ENCODE assay signal across 8 mouse cellular contexts in genomic region chr2:4917326-4918021, GRCm38 (mm10). TPM values are rescaled to one million over a fixed set of nuclear protein-coding genes. Genes with fewer than 3 reads are reported as not detected.
DNase-seq lines count a peak whose midpoint lies in the region; ATAC-seq and TF ChIP-seq lines count a peak whose summit lies in the region.

No protein-coding gene starts in this region.

- H3K27ac ChIP-seq in hindbrain, embryonic 13.5 days, result no peak overlapping the region

- H3K27me3 ChIP-seq in Patski, result no peaks in the 10 kb centered on the region
- no peaks in the 10 kb centered on the region for H3K27me3 ChIP-seq in hindbrain, embryonic 13.5 days

- peak overlapping the region; percentile 40 for H3K4me2 ChIP-seq in hindbrain, embryonic 13.5 days

- no peak overlapping the region for H3K9ac ChIP-seq in hindbrain, embryonic 13.5 days

- DNase-seq in Patski (ENCODE audit: low read depth, low spot score), result peak; percentile 12
- DNase-seq in cerebellum, adult 9-10 months, result peak; percentile 81
- peak; percentile 47 to 67 for DNase-seq in layer of hippocampus, postnatal 25 days (ENCODE audit: extremely low spot score in 1 of 2, low spot score in 1 of 2)
- peak; percentile 80 for DNase-seq in lung, postnatal 36 days
- DNase-seq in retina, postnatal 1 day, result peak; percentile 80
- peak; percentile 65 for DNase-seq in thymus, postnatal 4 days

- ATAC-seq in Patski, result no peak
- 0 out of 2 replicates have a peak, but pooled peaks have one; percentile 21 for ATAC-seq in frontal cortex, adult (ENCODE audit: low TSS enrichment)
- no peak for ATAC-seq in hindbrain, embryonic 13.5 days (ENCODE audit: low FRiP score)

- H3K4me3 ChIP-seq in hindbrain, embryonic 13.5 days, result no peak overlapping the region

- CTCF ChIA-PET in Patski (lab: Charles Lee), result interaction anchor here (0.6 to 2.3 kb wide), 8 partner anchors 11 to 332 kb away, joined by 3 to 7 read pairs (median 4); no protein-coding TSS in a partner anchor

- no peaks in the 10 kb centered on the region for H3K9me3 ChIP-seq in hindbrain, embryonic 13.5 days

- in situ Hi-C loops in Patski (cut with MboI; ENCODE audit: low pct_unique_long_range_greater_than_20kb), result loop anchor here (10.0 to 25.0 kb wide), 3 partner anchors 87 to 895 kb away; no protein-coding TSS in a partner anchor

- POLR2A ChIA-PET in Patski (lab: Charles Lee), result interaction anchor here (1.1 kb wide), 1 partner anchor 10 kb away, joined by 4 read pairs; no protein-coding TSS in a partner anchor

- 19% methylated on average over 8 of the region's 8 CpGs for WGBS in hindbrain, embryonic 13.5 days

- H3K36me3 ChIP-seq in hindbrain, embryonic 13.5 days, result no peaks in the 10 kb centered on the region

- peaks cover 17% of the 10 kb centered on the region for H3K4me1 ChIP-seq in hindbrain, embryonic 13.5 days (replicated peaks)

- TF ChIP-seq CTCF in Patski (IDR thresholded peaks at IDR 0.05), result peak; percentile 70

RNA-seq across cellular contexts. Expression of gene Phyh, which starts 1.3 kb away (rescaled TPM):
- 57.0 TPM for polyA plus RNA-seq in Patski (2021)
- 61.7 and 66.0 TPM in 2 replicates for polyA plus RNA-seq in hindbrain, embryonic 13.5 days (2015; fragmentation: Nextera tagmentation; extraction: Ambion mirVana)
- 10 to 100 TPM; 78.3 to 80.8 TPM for total RNA-seq in layer of hippocampus, postnatal 25 days (2021)

RNA-seq across cellular contexts. Expression of gene Sephs1, which starts 36.1 kb away (rescaled TPM):
- polyA plus RNA-seq in Patski (2021), result 46.6 TPM
- 62.4 and 64.9 TPM in 2 replicates for polyA plus RNA-seq in hindbrain, embryonic 13.5 days (2015; fragmentation: Nextera tagmentation; extraction: Ambion mirVana)
- total RNA-seq in layer of hippocampus, postnatal 25 days (2021), result 10 to 100 TPM; 23.5 to 27.3 TPM

RNA-seq across cellular contexts. Expression of gene Ucma, which starts 58.4 kb away (rescaled TPM):
- not detected for polyA plus RNA-seq in Patski (2021)
- polyA plus RNA-seq in hindbrain, embryonic 13.5 days (2015; fragmentation: Nextera tagmentation; extraction: Ambion mirVana), result 0.55 TPM in 1 of 2 replicates, not detected in the other
- total RNA-seq in layer of hippocampus, postnatal 25 days (2021), result 1 to 10 TPM; 2.4 to 3.6 TPM

Comparison
In these comparisons a context has a peak if more than half of its experiments do, and no peak if none do; other contexts are left out.
1. DNase-seq: peak in every context shown above with its lines; median percentile 81 in cerebellum, adult 9-10 months; 80 in lung, postnatal 36 days; 80 in retina, postnatal 1 day; 65 in thymus, postnatal 4 days; 57 in layer of hippocampus, postnatal 25 days; 12 in Patski.